Mouse (Mus musculus): ENCODE results near the gene Chd1l. TPM values are rescaled to one million over a fixed set of nuclear protein-coding genes. Genes with fewer than 3 reads are reported as not detected.

Chd1l gene
- 17.3 and 18.2 TPM in 2 replicates for polyA plus RNA-seq (2015; fragmentation: Nextera tagmentation; extraction: Ambion mirVana)

DNA sequence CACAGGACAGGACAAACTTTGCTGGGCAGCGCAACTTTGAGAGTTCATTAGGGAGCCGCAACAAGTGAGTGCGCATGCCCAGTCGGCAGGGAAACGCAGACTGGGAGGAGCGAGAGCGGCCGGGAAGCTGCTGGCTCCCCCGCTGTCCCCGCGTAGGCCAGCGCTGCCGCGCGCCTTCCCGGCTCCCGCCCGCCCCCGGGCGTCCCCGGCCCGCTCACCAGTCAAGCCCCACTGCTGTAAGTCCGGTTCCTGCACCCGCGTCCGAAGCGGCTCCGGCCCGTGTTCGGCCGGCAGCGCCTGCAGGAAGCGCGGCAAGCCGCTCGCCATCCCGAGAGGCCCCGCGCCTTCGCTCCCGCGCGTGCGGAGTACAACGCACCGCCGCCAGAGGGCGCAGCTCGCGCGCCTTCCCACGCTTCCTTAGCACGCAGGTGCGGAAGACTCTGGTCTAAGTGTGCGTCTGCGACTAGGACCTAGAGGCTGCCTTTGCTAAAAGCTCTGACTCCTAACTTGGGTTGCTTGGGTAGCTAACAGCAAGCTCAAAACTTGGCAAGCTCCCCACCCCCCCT is at the start of gene Chd1l:
Gene Chd1l, minus strand, starts transcription at position 359 of the 566 bp plus-strand sequence.
- Histone ChIP-seq H3K36me3 (no peaks in the 10 kb centered on the region), H3K9ac (peak within 1 kb of the TSS; percentile 77), H3K4me2 (peak within 1 kb of the TSS; percentile 75), H3K27ac (peak within 1 kb of the TSS; percentile 92), H3K9me3 (no peaks in the 10 kb centered on the region), H3K4me3 (peak within 1 kb of the TSS; percentile 68), H3K27me3 (no peaks in the 10 kb centered on the region), H3K4me1 (peaks cover 13% of the 10 kb centered on the region; the same call in 1 of the 2 replicates)
- ATAC-seq (ENCODE audit: borderline replicate concordance, extremely low read depth, low FRiP score, low TSS enrichment) = peak; percentile 92
- under 1% methylated on average over 56 of the region's 56 CpGs for WGBS

DNA sequence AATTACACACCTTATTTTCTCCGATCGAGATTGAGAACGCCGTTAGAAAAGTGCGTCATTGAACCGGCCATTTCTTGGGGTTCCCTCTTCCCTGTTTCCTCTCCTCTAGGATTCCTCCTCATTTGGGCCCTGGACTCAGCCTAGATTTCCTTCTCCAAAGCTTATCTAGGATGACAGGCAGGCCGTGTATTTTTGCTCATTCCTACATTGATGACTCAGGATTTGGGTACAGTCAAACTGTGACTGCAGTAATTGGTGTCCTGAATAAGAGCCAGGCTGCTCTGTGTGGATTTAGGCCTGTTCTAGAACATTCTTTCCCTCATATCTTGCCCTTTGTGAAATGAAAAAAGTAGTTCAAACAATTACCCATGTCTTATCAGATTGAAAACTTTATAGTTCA is 49.7 kb upstream of the Chd1l start:
- Histone ChIP-seq H3K27ac (no peak overlapping the region), H3K4me2 (peak overlapping the region; percentile 83; the same call in 1 of the 2 replicates), H3K9ac (no peak overlapping the region), H3K27me3 (no peaks in the 10 kb centered on the region), H3K4me3 (no peak overlapping the region), H3K36me3 (no peaks in the 10 kb centered on the region), H3K9me3 (no peaks in the 10 kb centered on the region), H3K4me1 (peaks cover 12% of the 10 kb centered on the region)
- WGBS = 78% methylated on average over 7 of the region's 7 CpGs
- no peak for ATAC-seq (ENCODE audit: borderline replicate concordance, extremely low read depth, low FRiP score, low TSS enrichment)

DNA sequence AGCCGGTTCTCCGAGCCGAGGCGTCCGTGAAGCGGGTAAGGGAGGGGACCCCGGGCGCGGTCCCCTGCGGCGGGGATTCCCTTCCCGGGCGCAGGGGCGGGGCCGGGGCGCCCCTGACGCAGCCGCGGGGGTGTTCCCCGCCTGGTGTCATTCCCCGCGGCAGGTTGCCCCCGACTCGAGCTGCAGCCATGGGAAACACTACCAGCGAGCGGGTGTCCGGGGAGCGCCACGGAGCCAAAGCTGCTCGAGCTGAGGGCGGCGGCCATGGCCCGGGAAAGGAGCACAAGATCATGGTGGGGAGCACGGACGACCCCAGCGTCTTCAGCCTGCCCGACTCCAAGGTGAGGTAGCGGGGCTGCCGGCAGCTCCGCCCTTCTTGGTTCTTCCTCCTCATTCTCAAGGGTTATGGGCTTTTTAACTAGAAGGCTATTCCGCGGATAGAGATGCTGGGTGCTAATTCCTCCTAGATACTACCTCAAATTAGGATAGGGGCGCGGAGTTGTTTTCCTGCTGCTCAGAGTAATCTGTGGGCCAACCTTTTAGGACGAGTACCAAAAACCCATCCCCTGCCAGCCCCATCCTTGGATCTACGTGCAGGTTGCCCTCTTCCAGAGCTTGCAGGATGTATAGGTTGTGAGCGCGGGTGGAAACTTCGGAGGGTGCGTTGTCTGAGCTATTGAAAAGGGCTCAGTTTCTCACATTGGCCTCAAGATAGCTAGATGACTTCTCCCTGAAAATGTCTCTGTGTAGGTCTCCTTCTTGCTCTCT is 48.6 kb upstream of the Chd1l start:
- Histone ChIP-seq H3K27me3 (no peaks in the 10 kb centered on the region), H3K27ac (peak overlapping the region; percentile 41; the same call in 1 of the 2 replicates), H3K9ac (peak overlapping the region; percentile 65), H3K4me1 (peaks cover 12% of the 10 kb centered on the region), H3K4me2 (peak overlapping the region; percentile 83), H3K9me3 (no peaks in the 10 kb centered on the region), H3K4me3 (peak overlapping the region; percentile 76), H3K36me3 (no peaks in the 10 kb centered on the region)
- ATAC-seq (ENCODE audit: borderline replicate concordance, extremely low read depth, low FRiP score, low TSS enrichment) = peak; percentile 86
- under 1% methylated on average over 49 of the region's 50 CpGs for WGBS

DNA sequence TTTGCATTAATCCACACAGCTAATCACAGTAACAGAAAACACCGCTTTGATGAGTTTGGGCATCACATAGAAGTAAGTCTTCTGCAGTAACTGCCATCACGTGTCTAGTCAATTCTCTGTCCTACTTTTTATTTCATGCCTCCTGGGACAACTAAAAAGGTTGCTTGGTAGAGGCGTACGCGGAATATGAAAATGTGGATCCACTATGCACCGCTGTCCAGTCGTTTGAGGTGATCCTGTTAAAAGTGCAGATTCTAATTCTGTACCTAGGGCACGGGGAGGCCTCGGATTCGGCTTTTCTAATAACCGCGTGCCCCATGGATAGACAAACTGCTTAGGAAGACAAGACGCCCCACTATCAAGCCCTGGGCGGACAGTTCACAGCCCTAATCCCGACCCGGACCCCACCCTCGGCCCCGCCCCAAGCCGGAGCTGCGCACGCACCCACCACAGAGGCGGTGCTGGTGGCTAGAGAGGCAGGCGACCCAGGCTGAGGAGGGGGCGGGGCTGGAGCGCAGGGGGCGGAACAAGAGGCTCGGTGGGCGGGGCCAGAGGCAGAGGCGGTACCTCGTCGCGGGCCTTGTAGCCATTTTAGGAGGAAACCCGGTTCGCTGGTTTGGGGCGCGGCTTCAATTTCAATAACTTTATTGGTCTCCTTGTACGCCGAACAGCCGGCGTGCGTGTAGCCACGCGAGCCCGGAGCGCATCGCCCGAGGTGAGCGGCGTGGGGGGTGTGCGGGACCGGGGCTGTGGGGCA is 47.8 kb upstream of the Chd1l start, which contains the start of gene Prkab2:
Gene Prkab2, plus strand, starts transcription at position 539 of the 757 bp plus-strand sequence.
- peaks cover 12% of the 10 kb centered on the region for H3K4me1 ChIP-seq
- WGBS = 2% methylated on average over 49 of the region's 51 CpGs
- ATAC-seq (ENCODE audit: borderline replicate concordance, extremely low read depth, low FRiP score, low TSS enrichment) = peak; percentile 97
- peak within 1 kb of the TSS; percentile 83 for H3K4me2 ChIP-seq
- no peaks in the 10 kb centered on the region for H3K9me3 ChIP-seq
- no peaks in the 10 kb centered on the region for H3K36me3 ChIP-seq
- H3K4me3 ChIP-seq = peak within 1 kb of the TSS; percentile 76
- peak within 1 kb of the TSS; percentile 65 for H3K9ac ChIP-seq
- no peaks in the 10 kb centered on the region for H3K27me3 ChIP-seq
- peak within 1 kb of the TSS; percentile 41; the same call in 1 of the 2 replicates for H3K27ac ChIP-seq

DNA sequence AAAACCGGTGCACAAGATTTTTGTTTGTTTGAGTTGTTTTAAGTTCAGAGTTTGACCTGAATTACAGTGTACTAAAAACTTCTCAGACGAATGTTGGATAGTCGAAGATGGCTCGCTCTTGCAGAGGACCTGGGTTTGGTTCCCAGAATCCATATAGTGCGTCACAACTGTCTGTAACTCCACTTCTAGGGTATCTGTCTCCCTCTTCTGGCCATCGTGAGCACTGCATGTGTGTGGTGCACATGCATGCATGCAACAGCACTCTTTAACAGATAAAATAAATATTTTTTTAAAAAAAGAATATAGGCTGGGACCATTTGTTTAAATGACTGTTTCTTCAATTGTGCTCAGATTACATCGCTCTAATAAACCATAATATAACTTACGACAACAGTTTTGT is 44.9 kb upstream of the Chd1l start:
- H3K4me1 ChIP-seq = peaks cover 12% of the 10 kb centered on the region

DNA sequence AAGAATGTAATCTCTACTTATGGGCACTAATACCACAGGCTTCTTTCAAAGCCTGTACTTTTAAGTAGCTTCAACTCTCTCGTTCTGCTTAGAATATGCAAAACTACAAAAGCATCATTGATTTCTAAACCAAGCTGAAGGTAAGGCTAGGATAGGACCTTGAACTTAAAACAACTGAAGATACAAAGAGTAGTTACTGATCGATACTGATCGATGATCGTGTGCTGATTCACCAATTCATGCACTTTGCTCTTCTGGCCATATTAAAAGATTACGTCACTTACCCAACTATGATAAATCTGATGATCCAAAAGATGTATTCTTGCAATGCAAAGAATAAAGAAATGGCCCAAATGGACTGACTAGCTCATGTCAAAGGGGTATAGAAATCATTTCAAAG is 43.8 kb upstream of the Chd1l start:
- H3K27me3 ChIP-seq = no peaks in the 10 kb centered on the region
- 91% methylated on average over 5 of the region's 5 CpGs for WGBS
- no peak overlapping the region for H3K4me3 ChIP-seq
- no peaks in the 10 kb centered on the region for H3K36me3 ChIP-seq
- peaks cover 3% of the 10 kb centered on the region; the same call in 1 of the 2 replicates for H3K4me1 ChIP-seq
- no peak for ATAC-seq (ENCODE audit: borderline replicate concordance, extremely low read depth, low FRiP score, low TSS enrichment)
- H3K4me2 ChIP-seq = no peak overlapping the region
- H3K27ac ChIP-seq = no peak overlapping the region
- H3K9me3 ChIP-seq = no peaks in the 10 kb centered on the region
- no peak overlapping the region for H3K9ac ChIP-seq

More for the DNA sequence above, 44.9 kb upstream of the Chd1l start:
- Histone ChIP-seq H3K9ac (no peak overlapping the region), H3K27ac (no peak overlapping the region), H3K4me2 (no peak overlapping the region), H3K36me3 (no peaks in the 10 kb centered on the region), H3K9me3 (no peaks in the 10 kb centered on the region), H3K27me3 (no peaks in the 10 kb centered on the region), H3K4me3 (no peak overlapping the region)
- ATAC-seq (ENCODE audit: borderline replicate concordance, extremely low read depth, low FRiP score, low TSS enrichment) = no peak
- WGBS = 83% methylated on average over 8 of the region's 8 CpGs

DNA sequence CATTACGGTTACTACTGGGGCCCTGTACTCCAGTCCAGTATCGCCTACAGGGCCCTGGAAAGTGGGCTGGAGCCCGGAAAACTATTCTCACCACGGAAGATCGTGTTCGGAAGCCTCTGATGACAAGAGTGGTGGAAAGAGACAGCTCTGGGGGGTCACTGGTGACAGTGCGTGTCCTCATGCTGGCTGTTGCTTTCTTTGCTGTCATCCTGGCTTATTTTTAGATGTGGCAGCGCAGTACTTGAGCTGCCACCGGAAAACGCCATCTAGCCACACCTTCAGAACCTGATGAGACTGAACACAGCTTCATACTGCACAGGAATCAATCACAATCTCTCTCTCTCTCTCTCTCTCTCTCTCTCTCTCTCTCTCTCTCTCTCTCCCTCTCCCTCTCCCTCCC is 41.6 kb upstream of the Chd1l start:
- H3K9me3 ChIP-seq = no peaks in the 10 kb centered on the region
- no peak overlapping the region for H3K9ac ChIP-seq
- no peaks in the 10 kb centered on the region for H3K4me1 ChIP-seq
- no peak overlapping the region for H3K4me3 ChIP-seq
- no peak for ATAC-seq (ENCODE audit: borderline replicate concordance, extremely low read depth, low FRiP score, low TSS enrichment)
- no peaks in the 10 kb centered on the region for H3K36me3 ChIP-seq
- no peaks in the 10 kb centered on the region for H3K27me3 ChIP-seq
- H3K27ac ChIP-seq = no peak overlapping the region
- no peak overlapping the region for H3K4me2 ChIP-seq
- 69% methylated on average over 10 of the region's 10 CpGs for WGBS

DNA sequence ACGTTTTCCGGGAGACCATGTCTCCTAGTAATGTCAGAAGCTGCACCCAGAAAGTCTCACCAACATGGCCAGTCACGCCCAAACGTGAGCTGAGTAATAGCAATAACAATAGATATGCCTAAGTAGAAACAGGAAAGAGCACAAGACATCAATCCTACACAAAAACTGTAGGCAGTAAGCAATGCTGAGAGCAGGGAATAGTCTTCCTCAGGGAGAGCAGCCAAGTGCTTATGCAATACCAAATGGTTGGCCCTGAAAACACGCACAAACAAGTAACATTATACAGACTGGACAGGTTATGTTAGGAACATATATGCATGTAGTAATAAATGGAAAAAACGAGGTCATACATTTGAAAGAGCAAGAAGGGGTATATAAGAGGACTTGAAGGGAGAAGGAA is 39.5 kb upstream of the Chd1l start:
- ATAC-seq (ENCODE audit: borderline replicate concordance, extremely low read depth, low FRiP score, low TSS enrichment) = no peak
- Histone ChIP-seq H3K4me1 (no peaks in the 10 kb centered on the region), H3K27me3 (no peaks in the 10 kb centered on the region), H3K36me3 (no peaks in the 10 kb centered on the region), H3K27ac (no peak overlapping the region), H3K4me3 (no peak overlapping the region), H3K4me2 (no peak overlapping the region), H3K9me3 (no peaks in the 10 kb centered on the region), H3K9ac (no peak overlapping the region)
- 76% methylated on average over 6 of the region's 6 CpGs for whole genome bisulfite sequencing

DNA sequence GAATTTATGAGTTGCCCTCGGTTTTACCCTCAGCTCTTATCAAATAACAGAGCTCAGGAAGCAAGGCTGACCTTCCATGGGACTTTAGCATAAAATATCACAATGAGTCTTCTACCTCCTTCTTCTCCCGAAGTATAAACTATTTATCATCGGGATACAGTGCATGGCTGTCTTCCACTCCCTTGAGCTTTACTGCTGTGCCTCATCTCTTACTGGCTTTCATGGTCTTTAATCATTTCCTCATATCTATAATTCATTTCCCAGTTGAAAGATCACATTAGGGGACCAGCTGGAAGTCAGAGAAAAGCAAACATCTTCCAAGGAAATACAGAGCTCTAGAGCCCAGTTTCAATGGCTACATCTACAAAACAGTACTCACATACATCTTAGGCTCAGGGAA is 39.0 kb upstream of the Chd1l start:
- no peaks in the 10 kb centered on the region for H3K9me3 ChIP-seq
- no peaks in the 10 kb centered on the region for H3K36me3 ChIP-seq
- no peak overlapping the region for H3K9ac ChIP-seq
- H3K4me3 ChIP-seq = no peak overlapping the region
- no peak overlapping the region for H3K4me2 ChIP-seq
- 56% methylated on average over 3 of the region's 3 CpGs for WGBS
- no peak overlapping the region for H3K27ac ChIP-seq
- no peaks in the 10 kb centered on the region for H3K27me3 ChIP-seq
- no peaks in the 10 kb centered on the region for H3K4me1 ChIP-seq
- no peak for ATAC-seq (ENCODE audit: borderline replicate concordance, extremely low read depth, low FRiP score, low TSS enrichment)

DNA sequence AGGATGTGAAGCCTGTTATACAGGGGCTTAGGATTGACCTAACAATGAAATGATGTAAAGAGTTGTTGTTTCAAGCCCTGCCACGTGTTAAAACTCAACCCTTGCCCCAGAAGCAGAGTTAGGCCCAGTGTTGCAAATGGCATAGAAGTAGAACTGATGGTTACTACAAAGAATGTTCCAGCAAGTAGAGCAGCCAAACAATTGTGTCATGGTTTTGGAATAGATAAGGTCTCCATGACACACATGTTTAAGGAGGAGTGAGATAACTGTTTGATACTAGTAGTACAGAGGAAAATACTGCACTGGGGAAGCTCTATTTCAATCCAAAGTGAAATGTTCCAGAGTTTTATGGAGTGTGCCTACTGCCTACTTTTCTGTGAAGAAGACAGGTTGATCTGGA is 38.5 kb upstream of the Chd1l start:
- no peak for ATAC-seq (ENCODE audit: borderline replicate concordance, extremely low read depth, low FRiP score, low TSS enrichment)
- Histone ChIP-seq H3K4me3 (no peak overlapping the region), H3K4me1 (no peaks in the 10 kb centered on the region), H3K9me3 (no peaks in the 10 kb centered on the region), H3K4me2 (no peak overlapping the region), H3K27me3 (no peaks in the 10 kb centered on the region), H3K9ac (no peak overlapping the region), H3K27ac (no peak overlapping the region), H3K36me3 (no peaks in the 10 kb centered on the region)
- 23% methylated on average over 1 of the region's 1 CpGs for WGBS

DNA sequence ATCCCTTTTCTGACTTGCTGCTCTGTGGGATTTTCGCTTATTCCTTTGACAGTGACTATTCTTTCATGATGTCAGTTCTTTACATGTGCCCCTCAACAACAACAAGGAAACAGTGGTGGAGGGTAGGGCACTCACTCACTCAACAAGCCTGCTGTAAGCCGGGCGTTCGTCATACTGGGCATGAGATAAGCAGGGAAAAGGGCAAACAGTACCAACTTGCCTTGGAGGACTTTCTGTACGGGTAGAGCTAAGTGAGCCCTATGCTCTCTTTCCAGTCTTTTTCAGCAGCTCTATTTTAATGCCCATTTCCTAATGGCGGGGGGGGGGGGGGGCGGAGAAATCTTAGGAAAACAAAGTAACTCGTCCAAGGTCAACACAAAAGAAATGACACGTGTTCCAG is 32.0 kb upstream of the Chd1l start:
- H3K9me3 ChIP-seq = no peaks in the 10 kb centered on the region
- H3K4me1 ChIP-seq = no peaks in the 10 kb centered on the region
- no peak overlapping the region for H3K27ac ChIP-seq
- H3K4me3 ChIP-seq = no peak overlapping the region
- no peaks in the 10 kb centered on the region for H3K27me3 ChIP-seq
- 73% methylated on average over 9 of the region's 9 CpGs for WGBS
- ATAC-seq (ENCODE audit: borderline replicate concordance, extremely low read depth, low FRiP score, low TSS enrichment) = no peak
- no peaks in the 10 kb centered on the region for H3K36me3 ChIP-seq
- H3K4me2 ChIP-seq = no peak overlapping the region
- no peak overlapping the region for H3K9ac ChIP-seq

DNA sequence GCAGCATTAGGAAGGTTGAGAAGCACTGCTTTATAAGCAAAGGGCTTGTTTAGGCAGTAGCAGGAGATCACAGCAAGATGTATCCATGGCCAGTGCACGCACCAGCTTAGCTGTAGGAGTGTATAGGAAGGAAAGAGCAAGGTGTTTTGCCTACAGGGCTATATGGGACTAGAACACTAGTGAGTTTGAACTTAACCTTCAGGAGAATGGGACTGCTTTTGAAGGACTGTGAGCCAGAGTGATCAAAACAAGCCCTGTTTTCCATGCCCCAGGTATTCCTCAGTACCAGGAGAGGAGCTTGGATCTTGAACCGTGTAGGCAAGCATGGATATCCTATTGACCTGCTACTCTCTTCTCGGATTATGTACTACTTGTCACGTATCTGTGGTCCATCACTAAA is 31.4 kb upstream of the Chd1l start:
- H3K27ac ChIP-seq = no peak overlapping the region
- H3K9ac ChIP-seq = no peak overlapping the region
- no peaks in the 10 kb centered on the region for H3K27me3 ChIP-seq
- no peaks in the 10 kb centered on the region for H3K36me3 ChIP-seq
- ATAC-seq (ENCODE audit: borderline replicate concordance, extremely low read depth, low FRiP score, low TSS enrichment) = no peak
- H3K4me2 ChIP-seq = no peak overlapping the region
- no peak overlapping the region for H3K4me3 ChIP-seq
- no peaks in the 10 kb centered on the region for H3K4me1 ChIP-seq
- WGBS = 87% methylated on average over 4 of the region's 4 CpGs
- no peaks in the 10 kb centered on the region for H3K9me3 ChIP-seq
